Mouse (Mus musculus) cerebellum, adult 8-10 months (tissue): ENCODE data around the gene Pbxip1.

ENCODE experiments used
- DNase-seq: peaks from one replicate; pipeline ENCODE4 v3.0.0; 2022

Pbxip1 gene

GRCm38 (mm10) chr3:89434532-89434931 lies 2.0 kb upstream of the Pbxip1 start:
- no peak for DNase-seq

- no peak for DNase-seq
Measured at GRCm38 (mm10) chr3:89435041-89435440, 1.5 kb upstream of the Pbxip1 start.

GRCm38 (mm10) chr3:89437269-89437668 lies 763 bp downstream of the Pbxip1 start:
- DNase-seq, result no peak

- no peak for DNase-seq
Measured at GRCm38 (mm10) chr3:89440691-89441090, 4.2 kb downstream of the Pbxip1 start.

GRCm38 (mm10) chr3:89448720-89449537 lies 12.4 kb downstream of the Pbxip1 start:
- no peak for DNase-seq

- peak; percentile 73 for DNase-seq
Measured at GRCm38 (mm10) chr3:89449541-89449940, 13.0 kb downstream of the Pbxip1 start.

GRCm38 (mm10) chr3:89451916-89452315 lies 15.4 kb downstream of the Pbxip1 start:
- DNase-seq, result no peak

GRCm38 (mm10) chr3:89454401-89455177 lies 18.1 kb downstream of the Pbxip1 start, which contains the start of gene Pmvk:
Pmvk (plus strand) TSS chr3:89454541.
- no peak for DNase-seq

GRCm38 (mm10) chr3:89455786-89456285 lies 19.3 kb downstream of the Pbxip1 start:
- no peak for DNase-seq

- DNase-seq, result peak; percentile 47
Measured at GRCm38 (mm10) chr3:89456726-89457665, 20.5 kb downstream of the Pbxip1 start.

- DNase-seq, result no peak
Measured at GRCm38 (mm10) chr3:89458372-89458964, 22.0 kb downstream of the Pbxip1 start.

GRCm38 (mm10) chr3:89458965-89459807 lies 22.7 kb downstream of the Pbxip1 start:
- peak; percentile 91 for DNase-seq

GRCm38 (mm10) chr3:89468268-89468667 lies 31.8 kb downstream of the Pbxip1 start:
- DNase-seq, result no peak

- DNase-seq, result no peak
Measured at GRCm38 (mm10) chr3:89472280-89472679, 35.8 kb downstream of the Pbxip1 start.

- no peak for DNase-seq
Measured at GRCm38 (mm10) chr3:89473838-89474237, 37.3 kb downstream of the Pbxip1 start.

- DNase-seq, result no peak
Measured at GRCm38 (mm10) chr3:89479055-89479454, 42.5 kb downstream of the Pbxip1 start.

- no peak for DNase-seq
Measured at GRCm38 (mm10) chr3:89481488-89481887, 45.0 kb downstream of the Pbxip1 start.

- DNase-seq, result no peak
Measured at GRCm38 (mm10) chr3:89482249-89482648, 45.7 kb downstream of the Pbxip1 start.

- DNase-seq, result peak; percentile 46
Measured at GRCm38 (mm10) chr3:89484766-89485524, 48.4 kb downstream of the Pbxip1 start.

- no peak for DNase-seq
Measured at GRCm38 (mm10) chr3:89486111-89486510, 49.6 kb downstream of the Pbxip1 start.
